Mouse (Mus musculus): Measurements from ENCODE around the gene Aanat.
A peak's percentile ranks its signal among the peaks of the same experiment; 100 is the strongest.

Gene Aanat

GRCm38 (mm10) chr11:116586310-116586709, at the start of gene Aanat:
TSS of gene Aanat (plus strand) at chr11:116586432.
- no peak for DNase-seq (ENCODE audit: low spot score)

- no peak for DNase-seq (ENCODE audit: low spot score)
These were observed 49.5 kb upstream of the Aanat start for GRCm38 (mm10) chr11:116536685-116537084.

- no peak for DNase-seq (ENCODE audit: low spot score)
These were observed 48.8 kb upstream of the Aanat start for GRCm38 (mm10) chr11:116537388-116537787.

GRCm38 (mm10) chr11:116538142-116538735, 48.0 kb upstream of the Aanat start:
- no peak for DNase-seq (ENCODE audit: low spot score)

- no peak for DNase-seq (ENCODE audit: low spot score)
These were observed 45.0 kb upstream of the Aanat start for GRCm38 (mm10) chr11:116541183-116541582.

GRCm38 (mm10) chr11:116543110-116543509, 43.1 kb upstream of the Aanat start:
- DNase-seq (ENCODE audit: low spot score) = no peak

GRCm38 (mm10) chr11:116547296-116548060, 38.8 kb upstream of the Aanat start:
- no peak for DNase-seq (ENCODE audit: low spot score)

GRCm38 (mm10) chr11:116548780-116549179, 37.5 kb upstream of the Aanat start:
- DNase-seq (ENCODE audit: low spot score) = no peak

- no peak for DNase-seq (ENCODE audit: low spot score)
These were observed 36.8 kb upstream of the Aanat start for GRCm38 (mm10) chr11:116549273-116550038.

GRCm38 (mm10) chr11:116550748-116551147, 35.5 kb upstream of the Aanat start:
- no peak for DNase-seq (ENCODE audit: low spot score)

GRCm38 (mm10) chr11:116552194-116552593, 34.0 kb upstream of the Aanat start:
- no peak for DNase-seq (ENCODE audit: low spot score)

- peak; percentile 83 for DNase-seq (ENCODE audit: low spot score)
These were observed 31.9 kb upstream of the Aanat start for GRCm38 (mm10) chr11:116554171-116554878.

- DNase-seq (ENCODE audit: low spot score) = no peak
These were observed 30.7 kb upstream of the Aanat start for GRCm38 (mm10) chr11:116555572-116555971.

- no peak for DNase-seq (ENCODE audit: low spot score)
These were observed 29.9 kb upstream of the Aanat start for GRCm38 (mm10) chr11:116556308-116556707.

- DNase-seq (ENCODE audit: low spot score) = no peak
These were observed 20.8 kb upstream of the Aanat start for GRCm38 (mm10) chr11:116565283-116566041.

GRCm38 (mm10) chr11:116567531-116567930, 18.7 kb upstream of the Aanat start:
- no peak for DNase-seq (ENCODE audit: low spot score)

- no peak for DNase-seq (ENCODE audit: low spot score)
These were observed 15.4 kb upstream of the Aanat start for GRCm38 (mm10) chr11:116570821-116571220.

- no peak for DNase-seq (ENCODE audit: low spot score)
These were observed 14.2 kb upstream of the Aanat start for GRCm38 (mm10) chr11:116571767-116572679.

GRCm38 (mm10) chr11:116572756-116573543, 13.3 kb upstream of the Aanat start:
- DNase-seq (ENCODE audit: low spot score) = no peak

GRCm38 (mm10) chr11:116574486-116574885, 11.7 kb upstream of the Aanat start:
- no peak for DNase-seq (ENCODE audit: low spot score)

All from embryo, embryonic 10.5 days (tissue).